Mouse (Mus musculus) heart, embryonic 15.5 days (tissue): ENCODE measurements around the gene Plcd3. TPM values are rescaled to one million over a fixed set of nuclear protein-coding genes. Genes with fewer than 3 reads are reported as not detected.

ENCODE experiments used
- ATAC-seq: fragments of 200-750 bp; cut with Nextera tagmentation; replicated peaks from 2 replicates; pipeline ENCODE4 v1.8.0; 2017; ENCODE audit warnings: low read depth, moderate TSS enrichment; ENCODE audit not compliant: insufficient number of reproducible peaks, insufficient read depth, low FRiP score
- H3K27ac ChIP-seq: fragments of 300-500 bp; sonication (generic); 2 replicates; pipeline ENCODE4 v1.5.1; 2015; ENCODE audit warnings: mild to moderate bottlenecking, inconsistent platforms
- H3K27me3 ChIP-seq: fragments of 300-500 bp; sonication (generic); 2 replicates; pipeline ENCODE4 v1.6.1; 2015; ENCODE audit warnings: inconsistent platforms
- H3K36me3 ChIP-seq: fragments of 300-500 bp; sonication (generic); 2 replicates; pipeline ENCODE4 v1.6.1; 2015; ENCODE audit warnings: mild to moderate bottlenecking, inconsistent platforms
- H3K4me1 ChIP-seq: fragments of 300-500 bp; sonication (generic); replicated peaks from 2 replicates; pipeline ENCODE4 v1.6.1; 2015; ENCODE audit warnings: inconsistent platforms
- H3K4me2 ChIP-seq: fragments of 300-500 bp; sonication (generic); 2 replicates; pipeline ENCODE4 v1.6.1; 2015; ENCODE audit warnings: inconsistent platforms, mild to moderate bottlenecking, moderate library complexity
- H3K4me3 ChIP-seq: fragments of 300-500 bp; sonication (generic); 2 replicates; pipeline ENCODE4 v1.5.1; 2015; ENCODE audit warnings: mild to moderate bottlenecking, inconsistent platforms
- H3K9ac ChIP-seq: fragments of 300-500 bp; sonication (generic); 2 replicates; pipeline ENCODE4 v1.6.1; 2015; ENCODE audit warnings: mild to moderate bottlenecking, inconsistent platforms
- H3K9me3 ChIP-seq: fragments of 300-500 bp; sonication (generic); replicated peaks from 2 replicates; pipeline ENCODE4 v1.6.1; 2016; ENCODE audit warnings: inconsistent platforms
- whole genome bisulfite sequencing: fragments of 180-500 bp; shearing (Covaris S2); methylation state at CpG from one replicate; pipeline ENCODE4 v1.1.7; 2015; ENCODE audit warnings: mixed read lengths; 5-methylcytosine and 5-hydroxymethylcytosine counted together
- polyA plus RNA-seq: library from polyadenylated mRNA; unstranded; fragments of >200 nt; fragmentation: Nextera tagmentation; extraction: Ambion mirVana; gene quantifications from 2 replicates; pipeline ENCODE4 v1.2.1, GENCODE M21; 2015

Gene Plcd3
- polyA plus RNA-seq, 1 experiment from 2014 or later, result 11.0 TPM

GRCm38 (mm10) chr11:103095107-103095670 is 6.3 kb downstream of the Plcd3 start:
- no peak for ATAC-seq
- H3K4me3 ChIP-seq, result no peak overlapping the region
- peak overlapping the region; percentile 23 for H3K27ac ChIP-seq
- H3K9me3 ChIP-seq, result no peaks in the 10 kb centered on the region
- H3K4me2 ChIP-seq, result no peak overlapping the region
- H3K27me3 ChIP-seq, result no peaks in the 10 kb centered on the region
- WGBS, result 75% methylated on average over 9 of the region's 9 CpGs
- peaks cover 69% of the 10 kb centered on the region for H3K4me1 ChIP-seq
- H3K9ac ChIP-seq, result no peak overlapping the region
- H3K36me3 ChIP-seq, result no peaks in the 10 kb centered on the region

- Histone ChIP-seq H3K36me3 (no peaks in the 10 kb centered on the region), H3K27ac (peak overlapping the region; percentile 23), H3K9ac (no peak overlapping the region), H3K4me2 (no peak overlapping the region), H3K4me3 (no peak overlapping the region), H3K27me3 (no peaks in the 10 kb centered on the region), H3K4me1 (peaks cover 59% of the 10 kb centered on the region), H3K9me3 (no peaks in the 10 kb centered on the region)
- WGBS, result 64% methylated on average over 20 of the region's 20 CpGs
- ATAC-seq, result peak; percentile 36; the same call in 1 of the 2 replicates
Observed at GRCm38 (mm10) chr11:103093862-103094833, 7.3 kb downstream of the Plcd3 start.

DNA sequence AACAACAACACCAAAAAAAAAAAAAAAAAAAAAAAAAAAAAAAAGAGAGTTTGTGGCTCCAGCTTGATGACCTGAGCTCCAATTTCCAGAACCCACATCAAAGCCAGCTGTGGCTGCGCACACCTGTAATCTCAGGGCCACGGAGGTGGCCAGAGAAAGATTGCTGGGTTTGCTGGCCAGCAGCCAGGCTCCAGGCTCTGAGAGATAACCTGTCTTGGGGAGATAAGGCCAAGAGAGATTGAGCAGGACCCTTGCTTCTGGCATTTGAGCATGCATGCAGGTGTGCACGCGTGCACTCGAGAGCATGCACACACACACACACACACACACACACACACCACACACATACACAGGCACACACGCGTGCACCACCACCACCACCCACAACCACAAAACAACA is 8.2 kb downstream of the Plcd3 start:
- peak overlapping the region; percentile 12; the same call in 1 of the 2 replicates for H3K27ac ChIP-seq
- peaks cover 51% of the 10 kb centered on the region for H3K4me1 ChIP-seq
- no peak for ATAC-seq
- H3K4me2 ChIP-seq, result no peak overlapping the region
- H3K9me3 ChIP-seq, result no peaks in the 10 kb centered on the region
- no peak overlapping the region for H3K4me3 ChIP-seq
- H3K9ac ChIP-seq, result no peak overlapping the region
- no peaks in the 10 kb centered on the region for H3K36me3 ChIP-seq
- 64% methylated on average over 7 of the region's 7 CpGs for WGBS
- H3K27me3 ChIP-seq, result no peaks in the 10 kb centered on the region

DNA sequence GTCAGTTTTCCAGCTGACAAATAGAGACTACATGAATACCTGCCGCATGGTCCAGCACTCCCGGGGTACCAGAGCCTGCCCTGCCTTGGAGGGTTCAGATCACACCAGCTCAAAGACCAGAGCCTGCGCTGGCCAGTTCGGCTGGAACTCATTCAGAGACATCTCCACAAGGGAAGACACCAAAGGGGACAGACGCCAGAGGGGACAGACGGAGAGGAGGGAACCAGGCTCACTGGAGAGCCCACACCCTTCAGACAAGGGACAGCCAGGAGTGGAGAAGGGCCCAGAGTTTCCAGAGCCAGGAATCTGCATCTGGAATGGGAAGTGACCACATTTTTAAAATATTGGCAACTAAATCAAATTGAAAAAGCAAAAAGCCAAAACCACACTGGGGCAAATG is 19.8 kb downstream of the Plcd3 start:
- no peak overlapping the region for H3K9ac ChIP-seq
- no peak overlapping the region for H3K4me2 ChIP-seq
- 61% methylated on average over 6 of the region's 6 CpGs for WGBS
- no peaks in the 10 kb centered on the region for H3K9me3 ChIP-seq
- peaks cover 3% of the 10 kb centered on the region for H3K27me3 ChIP-seq
- peaks cover 14% of the 10 kb centered on the region for H3K4me1 ChIP-seq
- no peak overlapping the region for H3K27ac ChIP-seq
- ATAC-seq, result no peak
- no peak overlapping the region for H3K4me3 ChIP-seq
- peaks cover 8% of the 10 kb centered on the region; the same call in 1 of the 2 replicates for H3K36me3 ChIP-seq

DNA sequence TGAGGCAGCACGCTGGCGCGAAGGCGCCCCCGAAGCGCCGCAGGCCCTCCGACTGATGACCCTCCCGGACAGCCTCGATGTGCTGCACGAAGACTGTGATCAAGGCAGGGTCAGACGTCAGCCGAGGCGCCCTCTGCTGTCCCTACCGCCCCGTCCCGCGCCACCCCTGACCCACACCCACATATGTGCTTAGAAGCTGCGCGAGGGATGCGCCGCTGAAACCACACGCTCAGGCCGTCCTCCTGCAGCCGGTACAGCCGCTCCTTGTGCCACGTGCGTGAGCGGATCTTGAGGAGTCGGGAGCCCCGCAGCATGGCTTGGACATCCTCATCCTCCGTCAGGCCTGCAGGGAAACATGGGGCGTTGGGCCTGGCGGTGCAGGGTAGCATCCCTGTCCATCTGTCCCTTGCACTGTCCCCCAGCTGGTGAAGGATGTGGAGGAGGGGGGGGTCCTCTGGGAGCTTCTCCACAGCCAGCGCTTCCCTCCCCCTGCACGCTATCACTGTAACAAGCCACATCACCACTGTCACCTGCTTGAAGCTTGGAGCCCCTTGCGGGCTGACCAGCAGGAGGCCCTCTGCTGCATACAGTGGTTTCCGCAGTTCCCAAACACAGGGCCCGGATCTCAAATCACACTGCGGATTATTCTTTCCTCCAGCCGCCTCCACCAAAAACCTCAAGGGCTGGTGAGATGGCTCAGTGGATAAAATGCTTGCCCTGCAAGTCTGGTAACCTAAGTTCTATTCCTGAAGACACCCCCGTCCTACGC is 21.0 kb downstream of the Plcd3 start:
- ATAC-seq, result peak; percentile 60; the same call in 1 of the 2 replicates

GRCm38 (mm10) chr11:103078131-103078530 is 23.3 kb downstream of the Plcd3 start:
- 76% methylated on average over 11 of the region's 11 CpGs for WGBS
- Histone ChIP-seq H3K4me2 (no peak overlapping the region), H3K36me3 (peaks cover 8% of the 10 kb centered on the region), H3K4me3 (no peak overlapping the region), H3K4me1 (peaks cover 31% of the 10 kb centered on the region), H3K9me3 (no peaks in the 10 kb centered on the region), H3K27ac (no peak overlapping the region), H3K27me3 (peaks cover 3% of the 10 kb centered on the region), H3K9ac (no peak overlapping the region)
- ATAC-seq, result no peak

More for the DNA sequence above, 21.0 kb downstream of the Plcd3 start:
- Histone ChIP-seq H3K27ac (no peak overlapping the region), H3K27me3 (peaks cover 3% of the 10 kb centered on the region), H3K36me3 (peaks cover 8% of the 10 kb centered on the region), H3K4me2 (peak overlapping the region; percentile 56), H3K9me3 (no peaks in the 10 kb centered on the region), H3K4me3 (peak overlapping the region; percentile 42), H3K9ac (peak overlapping the region; percentile 8; the same call in 1 of the 2 replicates), H3K4me1 (peaks cover 17% of the 10 kb centered on the region)
- WGBS, result 6% methylated on average over 43 of the region's 43 CpGs

GRCm38 (mm10) chr11:103076581-103076980 is 24.9 kb downstream of the Plcd3 start:
- H3K36me3 ChIP-seq, result peaks cover 8% of the 10 kb centered on the region
- H3K4me1 ChIP-seq, result peaks cover 31% of the 10 kb centered on the region
- no peaks in the 10 kb centered on the region for H3K9me3 ChIP-seq
- H3K9ac ChIP-seq, result no peak overlapping the region
- H3K4me3 ChIP-seq, result no peak overlapping the region
- H3K4me2 ChIP-seq, result no peak overlapping the region
- H3K27ac ChIP-seq, result no peak overlapping the region
- no peak for ATAC-seq
- 76% methylated on average over 8 of the region's 8 CpGs for WGBS
- peaks cover 3% of the 10 kb centered on the region for H3K27me3 ChIP-seq

- Histone ChIP-seq H3K36me3 (peaks cover 13% of the 10 kb centered on the region), H3K27ac (no peak overlapping the region), H3K4me1 (peaks cover 29% of the 10 kb centered on the region), H3K4me3 (no peak overlapping the region), H3K9me3 (no peaks in the 10 kb centered on the region), H3K9ac (no peak overlapping the region), H3K27me3 (peaks cover 3% of the 10 kb centered on the region; the same call in 1 of the 2 replicates), H3K4me2 (no peak overlapping the region)
- WGBS, result 75% methylated on average over 7 of the region's 7 CpGs
- ATAC-seq, result no peak
Observed at GRCm38 (mm10) chr11:103076010-103076409, 25.4 kb downstream of the Plcd3 start.

GRCm38 (mm10) chr11:103074796-103075323 is 26.6 kb downstream of the Plcd3 start:
- Histone ChIP-seq H3K36me3 (peaks cover 24% of the 10 kb centered on the region), H3K27me3 (peaks cover under 1% of the 10 kb centered on the region; the same call in 1 of the 2 replicates), H3K9ac (no peak overlapping the region), H3K9me3 (no peaks in the 10 kb centered on the region), H3K27ac (no peak overlapping the region), H3K4me3 (0 out of 2 replicates have a peak overlapping the region, but pooled peaks have one; percentile 17), H3K4me1 (peaks cover 17% of the 10 kb centered on the region), H3K4me2 (peak overlapping the region; percentile 23; the same call in 1 of the 2 replicates)
- ATAC-seq, result 0 out of 2 replicates have a peak, but pooled peaks have one; percentile 10
- 30% methylated on average over 10 of the region's 10 CpGs for WGBS

GRCm38 (mm10) chr11:103074121-103074650 is 27.3 kb downstream of the Plcd3 start:
- H3K9ac ChIP-seq, result no peak overlapping the region
- H3K4me3 ChIP-seq, result no peak overlapping the region
- H3K4me1 ChIP-seq, result peaks cover 17% of the 10 kb centered on the region
- H3K27me3 ChIP-seq, result no peaks in the 10 kb centered on the region
- no peak for ATAC-seq
- H3K4me2 ChIP-seq, result peak overlapping the region; percentile 23; the same call in 1 of the 2 replicates
- H3K36me3 ChIP-seq, result peaks cover 27% of the 10 kb centered on the region
- 65% methylated on average over 10 of the region's 10 CpGs for WGBS
- no peaks in the 10 kb centered on the region for H3K9me3 ChIP-seq
- no peak overlapping the region for H3K27ac ChIP-seq
